24 mouse cellular contexts compared by ENCODE assay signal in genomic region chr10:17774366-17774765, GRCm38 (mm10). TPM values are rescaled to one million over a fixed set of nuclear protein-coding genes. Genes with fewer than 3 reads are reported as not detected.
DNase-seq lines count a peak whose midpoint lies in the region; ATAC-seq and TF ChIP-seq lines count a peak whose summit lies in the region.
"Had no signal": no experiment of that assay in that cellular context is flagged by ENCODE, and none has a peak within 500 bp of the region (broad histone marks: within the 10 kb centered on the region; RNA-seq: fewer than 3 reads in every experiment).

No protein-coding gene starts in this region.

- no peak for ATAC-seq in intestine, postnatal 0 days
- ATAC-seq in intestine, embryonic 15.5 days: no peak
- no peak for ATAC-seq in stomach, postnatal 0 days (ENCODE audit: low FRiP score, low TSS enrichment)
- ATAC-seq: forebrain, embryonic 14.5 days; forebrain, postnatal 0 days had no signal

- no peak overlapping the region for H3K27ac ChIP-seq in intestine, postnatal 0 days (ENCODE audit: low read depth, low read length)
- H3K27ac ChIP-seq in intestine, embryonic 15.5 days: no peak overlapping the region
- peak overlapping the region; percentile 59 for H3K27ac ChIP-seq in bone marrow macrophage, adult 2 months (ENCODE audit: insufficient read depth, low read depth, low read length)
- H3K27ac ChIP-seq in stomach, postnatal 0 days (replicated peaks): no peak overlapping the region
- H3K27ac ChIP-seq: embryonic facial prominence, embryonic 12.5 days; embryonic facial prominence, embryonic 15.5 days; heart, adult 2 months; heart, embryonic 10.5 days; heart, embryonic 13.5 days; hindbrain, embryonic 12.5 days; hindbrain, embryonic 15.5 days had no signal

- H3K27me3 ChIP-seq in intestine, postnatal 0 days (replicated peaks; ENCODE audit: control insufficient read depth, insufficient read depth, low read length): no peaks in the 10 kb centered on the region
- H3K27me3 ChIP-seq in intestine, embryonic 15.5 days (replicated peaks): no peaks in the 10 kb centered on the region
- H3K27me3 ChIP-seq in stomach, postnatal 0 days (ENCODE audit: control insufficient read depth, insufficient read depth, low read length): no peaks in the 10 kb centered on the region
- H3K27me3 ChIP-seq: embryonic facial prominence, embryonic 12.5 days; embryonic facial prominence, embryonic 15.5 days; heart, embryonic 13.5 days; hindbrain, embryonic 12.5 days; hindbrain, embryonic 15.5 days had no signal

- no peak overlapping the region for H3K9ac ChIP-seq in intestine, postnatal 0 days (ENCODE audit: low read depth, low read length)
- no peak overlapping the region for H3K9ac ChIP-seq in intestine, embryonic 15.5 days
- no peak overlapping the region for H3K9ac ChIP-seq in stomach, postnatal 0 days (ENCODE audit: low read length)
- H3K9ac ChIP-seq: embryonic facial prominence, embryonic 12.5 days; embryonic facial prominence, embryonic 15.5 days; forebrain, postnatal 0 days; heart, embryonic 13.5 days; hindbrain, embryonic 12.5 days; hindbrain, embryonic 15.5 days had no signal

- H3K4me2 ChIP-seq in intestine, postnatal 0 days (replicated peaks; ENCODE audit: low read depth): no peak overlapping the region
- H3K4me2 ChIP-seq in intestine, embryonic 15.5 days (replicated peaks): no peak overlapping the region
- no peak overlapping the region for H3K4me2 ChIP-seq in stomach, postnatal 0 days (replicated peaks; ENCODE audit: low read depth)
- H3K4me2 ChIP-seq: embryonic facial prominence, embryonic 12.5 days; embryonic facial prominence, embryonic 15.5 days; heart, embryonic 13.5 days; hindbrain, embryonic 12.5 days; hindbrain, embryonic 15.5 days had no signal

- TF ChIP-seq POLR2A in bone marrow macrophage, adult 2 months (IDR thresholded peaks at IDR 0.05; ENCODE audit: borderline replicate concordance, low read depth, low read length): no peak

- TF ChIP-seq CTCF in intestine, postnatal 0 days (IDR thresholded peaks at IDR 0.05; ENCODE audit: low read depth): peak; percentile 21
- TF ChIP-seq CTCF in bone marrow macrophage, adult 2 months (IDR thresholded peaks at IDR 0.05; ENCODE audit: low read depth, low read length): no peak
- TF ChIP-seq CTCF in stomach, postnatal 0 days (IDR thresholded peaks at IDR 0.05; ENCODE audit: low read depth): peak; percentile 29; the same call in 1 of the 2 replicates

- peak; percentile 18 for DNase-seq in 416B (ENCODE audit: low read depth)
- DNase-seq in stomach, postnatal 0 days (ENCODE audit: low spot score): no peak
- no peak for DNase-seq in adrenal gland, postnatal 14 days
- DNase-seq in lung, postnatal 14 days: no peak
- DNase-seq: adrenal gland, adult 8-10 months; adrenal gland, postnatal 36 days; cerebellum, adult 11 months; cerebellum, adult 2 months; cerebellum, adult 9-11 months; cerebellum, postnatal 25 days; forebrain, postnatal 0 days; gastrocnemius, postnatal 25 days; heart, adult 2 months; heart, postnatal 14 days had no signal

- WGBS in intestine, postnatal 0 days: 86% methylated on average over 3 of the region's 3 CpGs
- 86% methylated on average over 3 of the region's 3 CpGs for WGBS in intestine, embryonic 15.5 days
- WGBS in stomach, postnatal 0 days: 77% methylated on average over 3 of the region's 3 CpGs

- no peak overlapping the region for H3K4me3 ChIP-seq in intestine, postnatal 0 days (ENCODE audit: low read depth, low read length)
- no peak overlapping the region for H3K4me3 ChIP-seq in intestine, embryonic 15.5 days (replicated peaks)
- no peak overlapping the region for H3K4me3 ChIP-seq in bone marrow macrophage, adult 2 months (ENCODE audit: insufficient read depth, low read length)
- H3K4me3 ChIP-seq in stomach, postnatal 0 days (ENCODE audit: low read depth, low read length): no peak overlapping the region
- H3K4me3 ChIP-seq: embryonic facial prominence, embryonic 12.5 days; embryonic facial prominence, embryonic 15.5 days; heart, adult 2 months; heart, embryonic 10.5 days; heart, embryonic 13.5 days; hindbrain, embryonic 12.5 days; hindbrain, embryonic 15.5 days had no signal

- no peaks in the 10 kb centered on the region for H3K9me3 ChIP-seq in intestine, postnatal 0 days (ENCODE audit: control insufficient read depth)
- no peaks in the 10 kb centered on the region for H3K9me3 ChIP-seq in intestine, embryonic 15.5 days
- no peaks in the 10 kb centered on the region for H3K9me3 ChIP-seq in stomach, postnatal 0 days (ENCODE audit: control insufficient read depth, low read length)
- H3K9me3 ChIP-seq: embryonic facial prominence, embryonic 12.5 days; embryonic facial prominence, embryonic 15.5 days; heart, embryonic 10.5 days; hindbrain, embryonic 12.5 days; hindbrain, embryonic 15.5 days had no signal

- TF ChIP-seq EP300 in stomach, postnatal 0 days (optimal IDR thresholded peaks at IDR 0.05): no peak

- no peaks in the 10 kb centered on the region for H3K36me3 ChIP-seq in intestine, postnatal 0 days (ENCODE audit: control insufficient read depth, insufficient read depth)
- H3K36me3 ChIP-seq in intestine, embryonic 15.5 days: no peaks in the 10 kb centered on the region
- no peaks in the 10 kb centered on the region for H3K36me3 ChIP-seq in stomach, postnatal 0 days (ENCODE audit: control insufficient read depth, insufficient read depth, low read length)
- H3K36me3 ChIP-seq: embryonic facial prominence, embryonic 12.5 days; embryonic facial prominence, embryonic 15.5 days; heart, embryonic 10.5 days; heart, embryonic 13.5 days; hindbrain, embryonic 12.5 days; hindbrain, embryonic 15.5 days had no signal

- no peaks in the 10 kb centered on the region for H3K4me1 ChIP-seq in intestine, postnatal 0 days (replicated peaks; ENCODE audit: control insufficient read depth, insufficient read depth, low read length)
- H3K4me1 ChIP-seq in intestine, embryonic 15.5 days (replicated peaks): no peaks in the 10 kb centered on the region
- peaks cover 34% of the 10 kb centered on the region for H3K4me1 ChIP-seq in bone marrow macrophage, adult 2 months (ENCODE audit: control insufficient read depth, insufficient read depth, low read length)
- no peaks in the 10 kb centered on the region for H3K4me1 ChIP-seq in stomach, postnatal 0 days (replicated peaks; ENCODE audit: control insufficient read depth, insufficient read depth)
- H3K4me1 ChIP-seq: embryonic facial prominence, embryonic 12.5 days; hindbrain, embryonic 12.5 days; hindbrain, embryonic 15.5 days had no signal

RNA-seq across cellular contexts. Expression of gene Txlnb, which starts 21.7 kb away (rescaled TPM):
- polyA plus RNA-seq in intestine, postnatal 0 days (2015; fragmentation: Nextera tagmentation; extraction: Ambion mirVana): 0.03 and 0.08 TPM in 2 replicates
- polyA plus RNA-seq in intestine, embryonic 15.5 days (2015; fragmentation: Nextera tagmentation; extraction: Ambion mirVana): 0.18 and 0.28 TPM in 2 replicates
- polyA plus RNA-seq in bone marrow macrophage, adult 2 months (2012; ENCODE audit: insufficient read depth, insufficient read length, missing spikeins): 0.72 and 0.82 TPM in 2 replicates
- 0.16 and 0.35 TPM in 2 replicates for polyA plus RNA-seq in stomach, postnatal 0 days (2015; fragmentation: Nextera tagmentation; extraction: Ambion mirVana)
- 0.86 and 1.1 TPM in 2 replicates for total RNA-seq in adrenal gland, postnatal 14 days (2021)

RNA-seq across cellular contexts. Expression of gene Cited2, which starts 51.3 kb away (rescaled TPM):
- 41.8 and 47.0 TPM in 2 replicates for polyA plus RNA-seq in intestine, postnatal 0 days (2015; fragmentation: Nextera tagmentation; extraction: Ambion mirVana)
- polyA plus RNA-seq in intestine, embryonic 15.5 days (2015; fragmentation: Nextera tagmentation; extraction: Ambion mirVana): 48.9 and 49.5 TPM in 2 replicates
- polyA plus RNA-seq in bone marrow macrophage, adult 2 months (2012; ENCODE audit: insufficient read depth, insufficient read length, missing spikeins): 136 and 143 TPM in 2 replicates
- 33.0 and 33.7 TPM in 2 replicates for polyA plus RNA-seq in stomach, postnatal 0 days (2015; fragmentation: Nextera tagmentation; extraction: Ambion mirVana)
- total RNA-seq in adrenal gland, postnatal 14 days (2021): 75.6 and 77.2 TPM in 2 replicates
